Mouse (Mus musculus): ENCODE data around the gene Efhd2.

The Efhd2 gene

DNA sequence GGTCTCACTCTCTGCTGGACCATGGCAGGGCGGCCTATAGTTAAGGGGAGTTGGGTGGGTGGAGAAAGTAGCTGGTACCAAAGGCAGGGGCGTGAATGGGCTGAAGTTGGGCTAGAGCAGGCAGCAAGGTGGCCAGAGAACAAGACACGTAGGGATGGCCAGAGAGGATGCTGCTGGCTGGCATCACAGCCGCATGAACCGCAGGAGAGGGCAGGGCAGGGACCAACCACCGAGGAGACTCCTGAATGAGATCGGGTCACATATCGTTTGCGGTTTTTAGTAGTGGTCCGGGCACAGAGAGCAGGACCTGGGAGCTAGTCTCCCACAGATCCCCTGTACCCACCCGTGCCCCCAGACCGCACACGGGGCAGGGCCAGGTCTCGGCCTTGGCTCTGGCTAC is 15.4 kb downstream of the Efhd2 start:
- no peak for DNase-seq (ENCODE audit: inconsistent ontology term)

- no peak for DNase-seq (ENCODE audit: inconsistent ontology term)
Measured at GRCm38 (mm10) chr4:141858501-141858900, 16.2 kb downstream of the Efhd2 start.

DNA sequence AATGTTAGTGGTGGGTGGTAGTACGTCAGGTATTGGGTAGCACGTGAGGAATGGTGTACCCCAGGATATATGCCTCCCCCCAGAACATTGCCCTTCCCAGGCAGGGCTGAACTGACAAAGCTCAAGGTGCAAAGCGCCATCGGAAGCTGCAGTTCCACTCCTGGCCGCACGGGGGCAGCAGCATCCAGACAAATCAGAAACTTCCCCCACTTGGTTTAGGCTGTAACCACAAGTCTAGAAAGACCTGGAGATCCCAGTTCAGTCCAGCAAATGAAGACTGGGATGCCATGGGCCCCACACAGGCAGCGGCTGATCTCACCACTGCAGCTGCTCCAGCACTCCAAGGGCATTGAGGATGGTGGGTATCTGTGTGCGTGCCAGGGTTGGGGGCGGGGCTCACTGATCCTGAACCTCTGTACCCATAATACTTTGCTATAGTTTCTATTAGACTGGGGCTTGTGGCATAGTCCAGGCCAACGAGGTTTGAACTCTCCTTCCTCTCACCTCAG is 17.2 kb downstream of the Efhd2 start:
- peak; percentile 80 for DNase-seq (ENCODE audit: inconsistent ontology term)

DNA sequence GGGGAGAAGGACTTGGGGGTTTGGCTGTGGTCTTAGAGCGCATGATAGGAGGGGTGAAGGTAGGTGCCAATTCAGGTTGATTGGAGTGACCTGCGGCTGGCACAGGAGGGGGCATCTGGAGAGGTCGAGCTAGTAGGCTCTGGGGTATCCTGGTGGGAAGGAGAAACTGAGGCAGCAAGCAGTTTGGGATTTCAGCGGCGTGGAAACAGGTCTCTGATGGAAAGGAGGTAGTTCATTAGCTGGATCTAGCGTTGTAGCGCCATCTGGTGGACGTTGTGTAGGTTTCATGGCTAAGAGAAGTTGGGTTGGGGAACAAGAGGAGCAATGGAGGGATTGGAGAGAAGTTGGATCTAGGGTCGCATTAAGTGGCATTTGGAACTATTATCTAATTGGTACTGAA is 21.3 kb downstream of the Efhd2 start:
- DNase-seq (ENCODE audit: inconsistent ontology term) = peak; percentile 30

DNA sequence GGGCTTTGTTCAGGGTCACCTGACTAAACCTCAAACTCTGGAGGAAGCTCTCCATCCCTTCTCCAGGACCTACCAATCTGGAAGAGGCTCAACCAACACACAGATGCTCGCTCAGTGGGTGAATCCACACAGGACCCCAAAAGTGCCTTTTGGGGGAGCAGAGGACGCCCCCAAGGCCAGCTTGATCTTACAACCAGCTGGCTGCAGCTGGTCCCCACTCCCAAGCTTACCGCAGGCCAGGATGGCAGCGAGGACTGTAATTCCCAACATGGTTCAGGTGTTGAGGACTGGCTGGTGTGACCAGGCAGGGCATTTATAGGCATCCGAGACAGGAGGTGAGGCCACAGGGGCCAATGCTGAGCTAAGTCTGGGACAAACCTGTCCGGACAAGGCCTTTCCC is 28.7 kb downstream of the Efhd2 start, which contains the start of gene Ctrc:
Gene Ctrc (minus strand): TSS at position 361 of the 400 bp plus-strand sequence.
- DNase-seq (ENCODE audit: inconsistent ontology term) = no peak

DNA sequence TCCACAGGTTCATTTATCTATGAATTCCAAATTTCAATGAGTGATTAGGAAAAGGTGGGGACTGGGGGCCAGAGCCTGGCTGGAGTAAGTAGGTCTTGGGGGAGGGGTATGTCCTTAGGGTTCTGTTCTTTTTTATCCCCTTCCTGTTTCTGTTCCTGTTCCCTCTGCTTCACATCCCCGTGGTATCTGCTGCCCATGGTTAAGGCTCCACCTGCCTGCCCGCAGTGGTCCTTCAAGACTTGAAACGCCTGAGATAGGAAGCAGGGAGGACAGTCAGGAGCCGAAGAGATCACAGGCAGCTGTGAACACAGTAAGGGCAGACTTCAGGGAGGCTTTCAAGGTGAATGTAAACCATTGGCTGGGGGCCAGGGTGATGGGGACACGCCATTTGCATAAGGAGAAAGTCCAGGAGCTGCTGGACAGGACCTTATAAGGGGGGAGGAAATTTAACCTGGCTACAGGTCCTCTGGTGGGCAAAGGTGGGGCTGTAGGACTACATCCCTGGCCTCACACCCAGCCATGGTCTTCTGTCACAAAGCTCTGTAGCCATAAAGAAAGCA is 40.1 kb downstream of the Efhd2 start:
- no peak for DNase-seq (ENCODE audit: inconsistent ontology term)

DNA sequence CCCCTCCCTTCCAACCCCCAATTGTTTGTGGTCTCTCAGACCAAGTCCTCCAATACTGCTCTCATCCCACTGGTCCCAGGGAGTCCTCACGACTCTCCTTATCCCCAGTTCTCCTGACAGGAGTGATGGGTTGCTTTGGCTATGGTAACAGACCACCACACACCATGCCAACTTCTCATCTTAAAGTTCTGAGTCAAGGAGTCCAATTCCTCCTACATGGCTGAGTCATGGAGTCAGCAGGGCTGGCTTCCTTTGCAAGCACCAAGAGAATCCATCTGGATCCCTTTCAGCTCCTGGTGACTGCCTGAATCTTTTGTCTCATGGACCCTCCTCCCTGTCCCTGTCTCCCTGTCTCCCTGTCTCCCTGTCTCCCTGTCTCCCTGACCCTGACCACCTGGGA is 40.8 kb downstream of the Efhd2 start:
- no peak for DNase-seq (ENCODE audit: inconsistent ontology term)

DNA sequence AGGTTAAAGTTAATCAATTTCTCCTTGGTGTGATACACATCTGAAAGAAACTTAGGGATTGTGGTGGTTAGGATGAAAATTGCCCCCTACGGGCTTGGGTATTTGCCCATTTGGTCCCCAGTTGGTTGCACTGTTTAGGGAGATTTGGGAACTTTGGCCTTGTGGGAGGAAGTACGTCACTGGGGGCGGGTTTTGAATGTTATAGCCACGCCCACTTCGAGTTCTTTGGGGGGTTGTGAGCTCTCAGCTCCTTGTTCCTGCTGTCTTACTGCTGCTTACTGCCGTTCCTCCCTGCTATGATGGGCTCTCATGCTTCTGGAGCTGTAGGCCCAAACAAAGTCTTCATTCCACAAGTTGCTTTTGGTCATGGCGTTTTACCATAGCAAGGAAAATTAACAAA is 43.4 kb downstream of the Efhd2 start:
- no peak for DNase-seq (ENCODE audit: inconsistent ontology term)

- no peak for DNase-seq (ENCODE audit: inconsistent ontology term)
Measured at GRCm38 (mm10) chr4:141830381-141830780, 44.3 kb downstream of the Efhd2 start.

GRCm38 (mm10) chr4:141828177-141828576 is 46.5 kb downstream of the Efhd2 start:
- DNase-seq (ENCODE audit: inconsistent ontology term) = no peak

- no peak for DNase-seq (ENCODE audit: inconsistent ontology term)
Measured at GRCm38 (mm10) chr4:141827401-141827800, 47.3 kb downstream of the Efhd2 start.

DNA sequence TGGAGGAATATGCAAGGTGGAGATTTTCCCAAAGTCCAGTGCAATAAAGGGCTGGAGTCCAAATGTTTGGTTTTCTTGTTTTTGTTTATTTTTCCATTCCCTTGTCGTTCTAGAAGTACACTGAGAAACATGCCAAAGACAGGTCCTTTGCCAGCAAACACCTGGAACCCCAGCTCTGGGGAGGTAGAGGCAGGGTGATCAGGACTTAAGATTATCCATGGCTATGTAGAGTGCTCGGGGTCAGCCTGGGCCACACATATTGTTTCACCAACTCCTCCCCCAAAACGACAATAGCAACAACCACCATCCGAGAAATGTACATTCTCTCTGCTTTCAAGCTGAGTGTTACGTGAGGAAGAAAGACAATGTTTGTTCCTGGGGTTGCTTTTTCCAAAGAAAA is 48.7 kb downstream of the Efhd2 start, which contains the start of gene Cela2a:
Gene Cela2a (minus strand): TSS at position 101 of the 400 bp plus-strand sequence.
- DNase-seq (ENCODE audit: inconsistent ontology term) = no peak

DNA sequence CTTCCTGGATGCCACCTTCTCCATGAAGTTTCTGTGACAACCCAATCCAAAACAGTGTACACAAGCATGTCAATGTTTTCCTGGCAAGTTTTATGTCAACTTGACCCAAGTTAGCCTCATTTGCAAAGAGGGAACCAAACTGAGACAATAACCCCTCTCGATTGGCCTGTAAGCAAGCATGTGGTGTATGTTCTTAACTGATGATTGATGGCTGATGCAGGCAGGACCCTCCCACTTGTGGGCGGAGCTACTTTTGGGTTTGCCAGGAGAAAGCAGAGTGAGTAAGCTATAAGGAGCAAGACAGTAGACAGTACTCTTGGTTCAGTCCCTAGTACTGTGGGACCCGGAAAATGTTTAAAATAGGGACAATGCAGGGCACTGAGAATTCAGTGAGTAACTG is 51.7 kb downstream of the Efhd2 start:
- DNase-seq (ENCODE audit: inconsistent ontology term) = no peak

DNA sequence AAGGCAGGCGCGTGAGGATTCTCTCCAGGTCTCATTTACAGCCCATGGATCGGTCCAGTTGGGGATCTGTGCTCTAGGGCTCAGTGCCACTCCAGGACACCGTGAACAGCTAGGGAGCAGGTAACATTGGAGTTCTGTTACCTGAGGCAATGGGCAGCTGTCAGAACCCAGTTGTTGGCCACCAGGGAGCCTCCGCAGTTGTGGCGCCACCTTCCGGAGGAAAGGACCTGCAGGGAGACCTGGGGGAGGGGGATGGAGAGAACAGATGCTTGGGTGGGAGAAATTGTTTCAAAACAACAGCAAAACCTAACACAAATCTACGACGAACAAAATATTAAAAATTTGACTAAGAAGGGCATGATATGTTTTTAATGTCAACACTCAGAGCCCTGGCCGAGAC is 52.6 kb downstream of the Efhd2 start:
- no peak for DNase-seq (ENCODE audit: inconsistent ontology term)

- DNase-seq (ENCODE audit: inconsistent ontology term) = no peak
Measured at GRCm38 (mm10) chr4:141821178-141821577, 53.5 kb downstream of the Efhd2 start.

GRCm38 (mm10) chr4:141819316-141819715 is 55.4 kb downstream of the Efhd2 start:
- DNase-seq (ENCODE audit: inconsistent ontology term) = no peak

- no peak for DNase-seq (ENCODE audit: inconsistent ontology term)
Measured at GRCm38 (mm10) chr4:141818861-141819260, 55.9 kb downstream of the Efhd2 start.

- DNase-seq (ENCODE audit: inconsistent ontology term) = no peak
Measured at GRCm38 (mm10) chr4:141817706-141818105, 57.0 kb downstream of the Efhd2 start.

DNA sequence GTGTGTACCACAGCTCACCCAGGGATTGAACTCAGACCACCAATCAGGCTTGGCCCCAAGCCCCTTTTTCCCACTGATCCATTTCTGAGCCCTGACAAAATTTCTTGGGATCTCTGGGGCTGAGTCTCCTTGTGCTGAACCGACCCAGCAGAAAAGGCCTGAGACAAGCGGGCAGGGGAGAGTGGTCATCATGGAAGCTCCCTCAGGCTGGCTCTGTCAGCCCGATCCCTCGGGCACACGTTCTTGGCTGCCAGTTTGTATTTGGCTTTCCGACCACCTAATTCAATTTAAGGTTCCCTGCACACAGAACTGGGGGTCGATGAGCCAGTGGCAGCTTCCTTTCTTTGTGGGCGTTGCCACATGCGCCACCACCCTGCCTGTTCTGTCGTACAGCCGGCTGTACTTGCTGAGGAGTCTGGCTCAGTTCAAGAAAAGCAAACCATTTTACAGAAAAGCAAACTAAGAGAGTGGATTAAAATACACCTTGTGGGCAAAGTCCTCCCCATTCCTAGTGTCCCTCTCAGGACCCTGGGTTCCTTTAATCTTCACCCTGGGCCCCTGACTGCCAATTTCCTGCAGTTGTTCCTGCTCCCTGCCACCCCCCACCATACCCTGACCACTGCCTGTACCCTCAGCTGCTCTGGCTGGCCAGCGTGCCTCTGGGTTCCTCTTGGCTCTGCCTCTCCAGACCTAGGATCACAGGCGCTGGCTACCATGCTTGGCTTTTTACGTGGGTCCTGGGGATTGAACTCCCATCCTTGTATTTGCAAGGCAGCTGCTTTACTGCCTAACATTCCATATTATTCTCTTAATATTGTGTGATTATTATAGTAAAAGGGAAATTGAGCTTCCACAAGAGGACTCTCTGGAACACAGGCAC is 57.7 kb downstream of the Efhd2 start:
- DNase-seq (ENCODE audit: inconsistent ontology term) = no peak

GRCm38 (mm10) chr4:141816267-141816666 is 58.5 kb downstream of the Efhd2 start:
- no peak for DNase-seq (ENCODE audit: inconsistent ontology term)

DNA sequence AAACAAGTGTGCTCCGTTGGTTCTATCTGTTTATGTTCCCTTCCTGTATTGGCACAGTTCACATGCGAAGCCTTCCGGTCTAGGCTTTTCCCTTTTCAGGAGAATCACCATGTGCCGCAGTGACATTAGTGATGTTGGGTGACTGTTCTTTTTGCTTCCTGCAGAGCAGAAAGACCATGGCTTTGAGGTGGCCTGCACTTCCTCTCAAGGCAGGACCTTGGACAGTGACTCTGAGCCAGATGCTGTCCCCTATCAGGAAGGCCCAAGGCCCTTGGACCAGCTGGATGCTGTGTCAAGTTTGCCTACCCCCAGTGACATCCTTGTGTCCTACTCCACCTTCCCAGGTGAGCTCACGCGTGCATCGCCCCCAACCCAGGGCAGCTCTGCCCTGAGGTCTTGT is 63.3 kb downstream of the Efhd2 start:
- no peak for DNase-seq (ENCODE audit: inconsistent ontology term)

DNA sequence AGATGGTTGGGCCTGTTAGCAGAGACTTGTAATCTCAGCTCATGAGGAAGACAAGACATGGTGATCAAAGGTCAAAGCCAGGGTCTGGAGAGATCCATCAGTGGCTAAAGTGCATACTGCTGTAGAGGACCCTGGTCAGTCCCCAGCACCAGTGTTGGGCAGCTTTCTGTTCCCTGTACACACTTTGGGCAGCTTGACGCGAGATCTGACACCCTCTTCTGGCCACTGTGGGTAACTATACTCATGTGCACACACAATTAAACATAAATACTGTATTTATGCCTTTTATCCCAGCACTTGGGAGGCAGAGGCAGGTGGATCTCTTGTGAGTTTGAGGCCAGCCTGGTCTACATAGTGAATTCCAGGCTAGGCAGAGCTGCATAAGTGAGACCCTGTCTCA is 63.7 kb downstream of the Efhd2 start:
- DNase-seq (ENCODE audit: inconsistent ontology term) = no peak

DNA sequence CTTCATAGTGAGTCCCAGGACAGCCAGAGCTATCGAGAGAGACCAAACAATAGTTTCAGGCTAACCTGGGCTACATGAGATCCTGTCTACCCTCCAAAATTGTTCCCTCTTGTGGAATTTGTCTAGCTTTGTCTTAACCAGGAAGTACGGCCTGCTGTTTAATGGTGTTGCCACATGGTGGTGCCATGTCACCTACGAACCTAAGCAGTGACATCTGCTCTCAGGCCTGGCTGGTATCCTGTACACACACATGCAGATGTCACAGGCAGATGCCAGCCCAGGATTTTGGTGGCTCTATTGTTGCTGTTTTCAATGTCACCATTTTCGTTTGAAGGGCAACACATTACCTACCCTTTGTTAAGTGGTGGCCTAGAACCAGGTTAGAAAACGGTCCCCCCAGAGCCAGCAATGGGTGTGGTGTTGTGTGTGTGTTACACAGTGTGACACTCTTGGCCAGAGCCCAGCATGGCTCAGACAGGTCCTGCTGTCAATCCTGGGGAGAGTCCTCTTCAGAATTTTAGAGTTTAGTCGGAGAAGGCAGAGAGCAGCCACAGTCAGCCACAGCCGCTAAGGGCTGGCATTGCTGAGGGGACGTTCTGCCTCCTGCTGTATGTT is 64.8 kb downstream of the Efhd2 start:
- DNase-seq (ENCODE audit: inconsistent ontology term) = peak; percentile 30

Data from Muller cell, postnatal 12 days (primary cell).